Mouse (Mus musculus) CH12.LX (cell line): ENCODE data around the gene Trim7. TPM values are rescaled to one million over a fixed set of nuclear protein-coding genes. Genes with fewer than 3 reads are reported as not detected.

Experiments used
- DNase-seq: peaks from one replicate; pipeline ENCODE4 v3.0.0-alpha.2; 2013; ENCODE audit errors: extremely low read depth
- H3K27ac ChIP-seq: 2 replicates; pipeline ENCODE4 v1.5.1; 2012; ENCODE audit warnings: low read depth, mild to moderate bottlenecking, control low read depth, moderate library complexity; ENCODE audit not compliant: insufficient read depth
- H3K27me3 ChIP-seq: replicated peaks from 2 replicates; pipeline ENCODE3; 2012; ENCODE audit warnings: inconsistent platforms
- H3K36me3 ChIP-seq, 2 experiments: replicated peaks in 1 of 2; 2 replicates each; pipeline versions ENCODE3 to v1.6.1; 2012; ENCODE audit warnings: inconsistent platforms in 1 of 2, low read length in 1 of 2, mild to moderate bottlenecking in 1 of 2, mixed read lengths in 1 of 2, moderate library complexity in 1 of 2; ENCODE audit not compliant: control insufficient read depth in 1 of 2, insufficient read depth in 1 of 2
- H3K4me1 ChIP-seq, 2 experiments: 2 replicates each; pipeline ENCODE4 v1.6.1; 2012; ENCODE audit warnings: inconsistent platforms in 1 of 2, moderate library complexity in 1 of 2; ENCODE audit not compliant: insufficient read depth in 2 of 2, control insufficient read depth in 1 of 2
- H3K4me2 ChIP-seq: 2 replicates; pipeline ENCODE4 v1.6.1; 2012; ENCODE audit warnings: low read depth, mild to moderate bottlenecking, control low read depth; ENCODE audit not compliant: poor library complexity, insufficient read depth, severe bottlenecking
- H3K4me3 ChIP-seq, 3 experiments: fragments of 150-350 bp in 1 of 3; sonication (generic) in 1 of 3; replicated peaks in 1 of 3; 2 replicates each; pipeline versions ENCODE3 to v1.5.1; 2011 to 2012; ENCODE audit warnings: low read depth in 2 of 3, low read length in 2 of 3, mild to moderate bottlenecking in 2 of 3, moderate library complexity in 2 of 3, control low read depth in 1 of 3, improper control_type of control experiment in 1 of 3, inconsistent platforms in 1 of 3, mixed read lengths in 1 of 3; ENCODE audit not compliant: poor library complexity in 1 of 3
- H3K79me2 ChIP-seq: replicated peaks from 2 replicates; pipeline ENCODE4 v1.6.1; 2012; ENCODE audit warnings: mild to moderate bottlenecking, moderate library complexity; ENCODE audit not compliant: control insufficient read depth, poor library complexity, insufficient read depth, severe bottlenecking; ENCODE audit errors: extremely low read depth
- H3K9ac ChIP-seq: 2 replicates; pipeline ENCODE4 v1.6.1; 2012; ENCODE audit warnings: low read depth, mild to moderate bottlenecking, control low read depth, moderate library complexity; ENCODE audit not compliant: insufficient read depth
- H3K9me3 ChIP-seq: replicated peaks from 2 replicates; pipeline ENCODE3; 2012; ENCODE audit warnings: low read length, inconsistent platforms, mixed read lengths
- BHLHE40 ChIP-seq: IDR thresholded peaks from 2 replicates; pipeline ENCODE4 v1.6.1; 2011; ENCODE audit warnings: mild to moderate bottlenecking, low read depth, low read length, improper control_type of control experiment
- CHD1 ChIP-seq: IDR thresholded peaks from 2 replicates; pipeline ENCODE4 v1.6.1; 2012; ENCODE audit warnings: low read depth, low read length, improper control_type of control experiment, inconsistent platforms
- CHD2 ChIP-seq: IDR thresholded peaks from 2 replicates; pipeline ENCODE4 v1.6.1; 2011; ENCODE audit warnings: low read length, improper control_type of control experiment
- EP300 ChIP-seq: IDR thresholded peaks from 2 replicates; pipeline ENCODE4 v1.6.1; 2011; ENCODE audit warnings: low read length, improper control_type of control experiment
- ETS1 ChIP-seq: conservative IDR thresholded peaks from 2 replicates; pipeline ENCODE4 v1.6.1; 2012; ENCODE audit warnings: low read depth, mild to moderate bottlenecking, inconsistent platforms, low read length, improper control_type of control experiment, moderate library complexity
- GABPA ChIP-seq: IDR thresholded peaks from 2 replicates; pipeline ENCODE4 v1.6.1; 2012; ENCODE audit warnings: low read depth, low read length, improper control_type of control experiment, inconsistent platforms; ENCODE audit not compliant: insufficient replicate concordance
- HCFC1 ChIP-seq: IDR thresholded peaks from 2 replicates; pipeline ENCODE4 v1.6.1; 2012; ENCODE audit warnings: low read depth, mild to moderate bottlenecking, inconsistent platforms, low read length, improper control_type of control experiment
- IRF4 ChIP-seq: IDR thresholded peaks from 2 replicates; pipeline ENCODE4 v1.6.1; 2014; ENCODE audit warnings: low read depth, mild to moderate bottlenecking, inconsistent platforms, low read length, improper control_type of control experiment
- JUN ChIP-seq: IDR thresholded peaks from 2 replicates; pipeline ENCODE4 v1.6.1; 2011; ENCODE audit warnings: low read depth, mild to moderate bottlenecking, low read length, improper control_type of control experiment, moderate library complexity; ENCODE audit not compliant: insufficient read depth
- JUND ChIP-seq: conservative IDR thresholded peaks from 2 replicates; pipeline ENCODE4 v1.6.1; 2011; ENCODE audit warnings: low read depth, low read length, improper control_type of control experiment
- KAT2A ChIP-seq: IDR thresholded peaks from 2 replicates; pipeline ENCODE4 v1.6.1; 2012; ENCODE audit warnings: low read length, improper control_type of control experiment, inconsistent platforms; ENCODE audit not compliant: insufficient replicate concordance
- MAFK ChIP-seq: IDR thresholded peaks from 2 replicates; pipeline ENCODE4 v1.6.1; 2011; ENCODE audit warnings: low read length, improper control_type of control experiment; ENCODE audit not compliant: insufficient replicate concordance
- MAX ChIP-seq: IDR thresholded peaks from 2 replicates; pipeline ENCODE4 v1.6.1; 2011; ENCODE audit warnings: low read length, improper control_type of control experiment
- MEF2A ChIP-seq: IDR thresholded peaks from 2 replicates; pipeline ENCODE4 v1.6.1; 2014; ENCODE audit warnings: low read depth, mild to moderate bottlenecking, inconsistent platforms, low read length, improper control_type of control experiment, borderline replicate concordance
- MXI1 ChIP-seq: IDR thresholded peaks from 2 replicates; pipeline ENCODE4 v1.6.1; 2011; ENCODE audit warnings: mild to moderate bottlenecking, low read depth, low read length, improper control_type of control experiment
- MYC ChIP-seq: IDR thresholded peaks from 2 replicates; pipeline ENCODE4 v1.6.1; 2011; ENCODE audit warnings: low read depth, mild to moderate bottlenecking, improper control_type of control experiment, low read length
- NELFE ChIP-seq: IDR thresholded peaks from 2 replicates; pipeline ENCODE4 v1.6.1; 2011; ENCODE audit warnings: low read depth, low read length, improper control_type of control experiment
- NRF1 ChIP-seq: IDR thresholded peaks from 2 replicates; pipeline ENCODE4 v1.6.1; 2014; ENCODE audit warnings: low read depth, mild to moderate bottlenecking, inconsistent platforms, low read length, improper control_type of control experiment, moderate library complexity
- POLR2A ChIP-seq: IDR thresholded peaks from 2 replicates; pipeline ENCODE4 v1.6.1; 2011; ENCODE audit warnings: low read depth, mild to moderate bottlenecking, improper control_type of control experiment, low read length
- RAD21 ChIP-seq: IDR thresholded peaks from 2 replicates; pipeline ENCODE4 v1.6.1; 2011; ENCODE audit warnings: low read depth, mild to moderate bottlenecking, low read length, improper control_type of control experiment, moderate library complexity
- RCOR1 ChIP-seq: conservative IDR thresholded peaks from 2 replicates; pipeline ENCODE4 v1.6.1; 2012; ENCODE audit warnings: low read depth, mild to moderate bottlenecking, inconsistent platforms, low read length, improper control_type of control experiment
- SIN3A ChIP-seq: IDR thresholded peaks from 2 replicates; pipeline ENCODE4 v1.6.1; 2012; ENCODE audit warnings: low read length, improper control_type of control experiment, inconsistent platforms
- TBP ChIP-seq: conservative IDR thresholded peaks from 2 replicates; pipeline ENCODE4 v1.6.1; 2011; ENCODE audit warnings: low read depth, low read length, improper control_type of control experiment
- TCF12 ChIP-seq: IDR thresholded peaks from 2 replicates; pipeline ENCODE4 v1.6.1; 2014; ENCODE audit warnings: low read depth, mild to moderate bottlenecking, inconsistent platforms, low read length, improper control_type of control experiment
- UBTF ChIP-seq: IDR thresholded peaks from 2 replicates; pipeline ENCODE4 v1.6.1; 2012; ENCODE audit warnings: low read depth, mild to moderate bottlenecking, inconsistent platforms, low read length, improper control_type of control experiment, moderate library complexity
- USF1 ChIP-seq: IDR thresholded peaks from 2 replicates; pipeline ENCODE4 v1.6.1; 2014; ENCODE audit warnings: low read depth, mild to moderate bottlenecking, inconsistent platforms, low read length, improper control_type of control experiment
- ZC3H11A ChIP-seq: IDR thresholded peaks from 2 replicates; pipeline ENCODE4 v1.6.1; 2012; ENCODE audit warnings: low read depth, mild to moderate bottlenecking, inconsistent platforms, low read length, improper control_type of control experiment
- ZMIZ1 ChIP-seq: IDR thresholded peaks from 2 replicates; pipeline ENCODE4 v1.6.1; 2012; ENCODE audit warnings: low read depth, mild to moderate bottlenecking, inconsistent platforms, low read length, improper control_type of control experiment
- ZNF384 ChIP-seq: IDR thresholded peaks from 2 replicates; pipeline ENCODE4 v1.6.1; 2012; ENCODE audit warnings: low read depth, low read length, improper control_type of control experiment, inconsistent platforms
- dilution Hi-C: fragments of 300-500 bp; cut with MboI; formaldehyde crosslinking; loops from 2 replicates; pipeline ENCODE4 v1.14.3; 2020; ENCODE audit warnings: low sequenced_read_pairs; ENCODE audit not compliant: extremely low pct_unique_long_range_greater_than_20kb, extremely low pct_ligation_motif_present
- in situ Hi-C: fragments of 300-500 bp; cut with MboI; formaldehyde crosslinking; loops from 3 replicates; pipeline ENCODE4 v1.14.3; 2019; ENCODE audit warnings: low sequenced_read_pairs, low pct_ligation_motif_present, low pct_unique_long_range_greater_than_20kb, mixed read lengths
- polyA plus RNA-seq: library from polyadenylated mRNA; unstranded; fragments of >175 nt; gene quantifications from 2 replicates; pipeline ENCODE4 v1.2.1, GENCODE M21; 2012; ENCODE audit warnings: low read depth; ENCODE audit not compliant: insufficient read length
- total RNA-seq, 2 experiments: library from RNA; depleted of rRNA; stranded (reverse); fragments of 300-350 nt in 1 of 2; fragments of >200 nt in 1 of 2; gene quantifications; 2 replicates each; pipeline ENCODE4 v1.2.3; 2012 to 2014

The Trim7 gene
- total and polyA plus RNA-seq, 3 experiments = 9.2 to 34.6 (median 15.1) TPM

GRCm38 (mm10) chr11:48819614-48820307 is 6.2 kb upstream of the Trim7 start (continued):
- peak; percentile 97 for TF ChIP-seq MAFK
- TF ChIP-seq KAT2A = no peak
- peak; percentile 94 for TF ChIP-seq ZNF384
- TF ChIP-seq MYC = peak; percentile 76
- TF ChIP-seq HCFC1 = peak; percentile 21; the same call in 1 of the 2 replicates
- TF ChIP-seq CHD1 = no peak

GRCm38 (mm10) chr11:48820308-48820674 is 5.6 kb upstream of the Trim7 start:
- no peak overlapping the region for H3K4me3 ChIP-seq
- peak overlapping the region; percentile 67 for H3K4me2 ChIP-seq
- peaks cover 17 to 60% of the 10 kb centered on the region in 2 experiments for H3K4me1 ChIP-seq
- in situ Hi-C loops = no loop called here
- peaks cover 14% of the 10 kb centered on the region for H3K79me2 ChIP-seq
- no peaks in the 10 kb centered on the region for H3K9me3 ChIP-seq
- TF ChIP-seq UBTF = no peak
- peak; percentile 100 for TF ChIP-seq ETS1
- peak; percentile 97 for TF ChIP-seq IRF4
- peak; percentile 34; the same call in 1 of the 2 replicates for TF ChIP-seq HCFC1
- TF ChIP-seq RCOR1 = no peak
- peak; percentile 61; the same call in 1 of the 2 replicates for TF ChIP-seq MEF2A
- TF ChIP-seq ZNF384 = peak; percentile 76
- peak; percentile 42; the same call in 1 of the 2 replicates for TF ChIP-seq POLR2A
- no peak for TF ChIP-seq ZC3H11A
- TF ChIP-seq USF1 = no peak
- TF ChIP-seq GABPA = no peak
- peak; percentile 76 for TF ChIP-seq JUN
- peak; percentile 76 for TF ChIP-seq TCF12
- no peak for TF ChIP-seq CHD1
- TF ChIP-seq MXI1 = 0 out of 2 replicates have a peak, but pooled peaks have one; percentile 19
- peak; percentile 94 for TF ChIP-seq SIN3A
- no peak; the same call in 1 of the 2 replicates for TF ChIP-seq CHD2
- TF ChIP-seq NRF1 = no peak
- TF ChIP-seq JUND = peak; percentile 82
- no peak for TF ChIP-seq NELFE
- no peak for TF ChIP-seq MYC
- no peak; the same call in 1 of the 2 replicates for TF ChIP-seq RAD21
- no peak for TF ChIP-seq MAX
- TF ChIP-seq TBP = peak; percentile 55; the same call in 1 of the 2 replicates
- 0 out of 2 replicates have a peak, but pooled peaks have one; percentile 5 for TF ChIP-seq MAFK
- peak; percentile 93 for TF ChIP-seq EP300
- TF ChIP-seq BHLHE40 = peak; percentile 79
- no peak for TF ChIP-seq ZMIZ1
- H3K27me3 ChIP-seq = peaks cover 9% of the 10 kb centered on the region
- dilution Hi-C loops = no loop called here
- peak overlapping the region; percentile 56 for H3K9ac ChIP-seq
- peaks cover 5 to 6% of the 10 kb centered on the region in 2 experiments for H3K36me3 ChIP-seq
- peak; percentile 75 for DNase-seq
- H3K27ac ChIP-seq = peak overlapping the region; percentile 84
